Mouse (Mus musculus) megakaryocyte progenitor cell, adult 5-6 weeks (primary cell): ENCODE results near the gene Gmcl1. TPM values are rescaled to one million over a fixed set of nuclear protein-coding genes. Genes with fewer than 3 reads are reported as not detected.
A peak's percentile ranks its signal among the peaks of the same experiment; 100 is the strongest.

Source experiments
- ATAC-seq: replicated peaks from 2 replicates; pipeline ENCODE4 v1.8.0; 2016; ENCODE audit warnings: mild to moderate bottlenecking, moderate TSS enrichment, inconsistent platforms; ENCODE audit not compliant: poor library complexity
- total RNA-seq, 2 experiments: library from RNA; stranded (forward) in 1 of 2; stranded (reverse) in 1 of 2; fragments of 157-497, 149-512 nt in 1 of 2; fragments of 200-1000 nt in 1 of 2; gene quantifications; 2 replicates each; pipeline versions ENCODE4 v1.2.3 to v1.2.4; 2015 to 2017

Gmcl1 gene
- total RNA-seq (2015), result 24.5 and 28.2 TPM in 2 replicates
- 26.1 TPM in 2 replicates for total RNA-seq (2017)

DNA sequence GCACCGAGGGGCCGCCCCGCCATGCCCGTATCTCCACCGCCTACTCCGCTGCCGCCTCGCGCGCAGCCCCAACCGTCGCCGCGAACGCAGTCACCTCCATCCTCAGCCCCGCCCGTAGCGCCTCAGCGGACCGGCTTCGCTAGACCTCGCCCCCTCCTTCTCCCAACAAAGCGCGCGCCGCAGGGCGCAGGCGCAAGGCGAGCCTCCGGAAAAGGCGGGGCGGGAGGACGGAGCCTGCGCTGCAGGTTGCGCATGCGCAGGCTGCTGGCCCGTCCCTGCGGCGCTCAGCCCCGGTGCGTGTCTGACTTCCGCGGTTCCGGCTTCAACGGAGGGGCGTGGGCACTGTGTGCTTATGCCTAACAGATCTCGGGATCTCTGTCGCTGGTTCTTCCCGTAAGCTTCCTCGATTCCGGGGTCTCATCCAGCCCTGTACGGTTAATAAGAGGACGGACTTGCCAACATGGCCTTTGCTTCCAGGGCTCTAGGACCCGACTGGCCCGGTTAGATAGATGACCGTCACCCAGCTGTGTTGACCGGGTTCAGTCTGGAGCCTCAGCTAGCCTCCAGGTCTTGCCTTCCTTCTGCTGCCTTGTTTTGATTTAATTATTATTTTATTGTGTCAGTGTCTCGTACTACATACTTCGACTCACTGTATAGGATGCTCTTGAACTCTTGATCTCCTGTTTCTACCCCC lies at the start of gene Gmcl1:
Gene Gmcl1, minus strand, starts transcription at position 201 of the 694 bp plus-strand sequence.
- peak; percentile 90 for ATAC-seq

- ATAC-seq, result no peak
Observed at GRCm38 (mm10) chr6:86782342-86782741, 49.2 kb upstream of the Gmcl1 start.

GRCm38 (mm10) chr6:86781361-86781957 lies 48.3 kb upstream of the Gmcl1 start:
- no peak for ATAC-seq

DNA sequence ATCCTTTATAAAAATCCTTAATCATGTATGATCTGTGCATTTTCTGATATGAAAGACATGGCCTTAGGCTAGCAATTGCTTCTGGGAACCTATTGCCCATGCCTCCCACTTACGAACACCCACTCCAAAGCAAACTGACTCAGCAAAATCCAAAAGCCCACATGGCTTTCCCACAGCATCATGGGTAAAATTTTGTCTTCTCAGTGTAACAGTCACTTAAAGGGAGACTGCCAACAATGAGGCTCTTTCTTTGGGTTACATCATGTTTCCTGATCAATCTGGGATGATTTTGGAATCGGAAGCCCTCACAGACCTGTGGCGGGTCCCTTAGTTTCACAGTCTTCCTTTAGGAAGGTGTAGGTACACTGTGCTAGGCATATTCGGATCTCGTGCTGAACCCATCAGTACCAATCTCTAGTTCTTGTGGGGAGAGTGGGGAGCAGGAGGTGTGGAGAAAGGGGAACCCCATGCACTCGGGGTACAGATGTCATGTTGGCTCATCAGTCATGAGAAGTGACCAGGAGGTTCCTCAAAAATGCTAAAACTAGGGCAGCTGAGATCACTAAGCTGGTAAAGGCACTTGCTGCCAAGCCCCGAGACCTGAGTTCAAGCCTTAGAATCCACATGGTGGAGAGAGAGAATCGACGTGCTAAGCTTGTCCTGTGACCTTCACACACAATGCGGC lies 45.9 kb upstream of the Gmcl1 start:
- peak; percentile 63 for ATAC-seq

GRCm38 (mm10) chr6:86777181-86777580 lies 44.0 kb upstream of the Gmcl1 start:
- peak; percentile 49; the same call in 1 of the 2 replicates for ATAC-seq

- ATAC-seq, result no peak
Observed at GRCm38 (mm10) chr6:86776706-86777071, 43.5 kb upstream of the Gmcl1 start.

GRCm38 (mm10) chr6:86776001-86776705 lies 43.0 kb upstream of the Gmcl1 start:
- ATAC-seq, result no peak

DNA sequence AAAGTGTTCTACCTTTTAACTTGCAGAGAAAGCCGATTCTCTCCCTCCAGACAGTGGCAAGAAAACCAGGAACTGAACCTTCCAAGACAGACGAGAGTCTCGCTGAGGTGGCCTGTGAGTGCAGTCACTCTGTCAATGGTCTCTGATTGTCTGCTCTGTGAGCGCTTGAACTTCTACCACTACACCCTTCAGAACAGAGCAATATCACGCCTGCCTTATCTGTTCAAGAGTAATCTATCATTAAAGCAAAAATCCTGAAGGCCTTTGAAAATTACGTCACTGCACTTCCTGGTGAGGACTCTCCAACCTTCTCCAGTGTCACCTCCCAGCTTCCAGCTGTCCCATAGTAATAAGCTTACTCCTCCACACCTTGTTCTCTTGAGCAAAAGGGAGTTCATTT lies 41.8 kb upstream of the Gmcl1 start:
- ATAC-seq, result no peak

- ATAC-seq, result peak; percentile 44; the same call in 1 of the 2 replicates
Observed at GRCm38 (mm10) chr6:86773830-86774229, 40.6 kb upstream of the Gmcl1 start.

- peak; percentile 23; the same call in 1 of the 2 replicates for ATAC-seq
Observed at GRCm38 (mm10) chr6:86772631-86773030, 39.4 kb upstream of the Gmcl1 start.

GRCm38 (mm10) chr6:86768938-86769337 lies 35.8 kb upstream of the Gmcl1 start:
- ATAC-seq, result no peak

DNA sequence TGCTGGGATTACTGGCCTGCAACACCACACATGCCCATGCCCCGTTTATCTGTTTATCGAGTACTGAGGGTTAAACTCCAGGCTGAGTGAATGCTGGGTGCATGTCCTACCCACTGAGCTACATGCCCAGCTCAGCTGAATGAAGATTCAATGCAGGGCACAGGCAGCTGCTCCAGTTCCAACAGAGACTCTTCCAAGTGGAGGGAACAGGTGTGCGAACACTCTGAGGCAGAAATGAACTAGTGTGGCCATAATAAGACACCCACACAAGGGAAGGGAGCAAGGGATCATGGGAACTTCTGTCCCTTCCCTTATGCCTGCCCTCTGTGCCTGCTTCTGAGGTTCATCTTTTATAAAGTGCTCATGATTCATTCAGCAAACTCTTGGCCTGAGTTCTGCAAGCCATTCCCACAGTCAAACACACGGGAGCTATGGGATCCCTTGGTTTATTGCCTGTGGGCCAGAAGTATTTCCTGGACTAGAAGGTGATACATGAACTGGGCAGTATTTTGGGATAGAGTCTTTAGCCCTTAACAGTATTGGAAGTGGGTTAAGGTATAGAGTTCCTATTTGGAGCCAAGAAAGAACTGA lies 35.1 kb upstream of the Gmcl1 start:
- no peak for ATAC-seq

GRCm38 (mm10) chr6:86767465-86767864 lies 34.3 kb upstream of the Gmcl1 start:
- ATAC-seq, result no peak

DNA sequence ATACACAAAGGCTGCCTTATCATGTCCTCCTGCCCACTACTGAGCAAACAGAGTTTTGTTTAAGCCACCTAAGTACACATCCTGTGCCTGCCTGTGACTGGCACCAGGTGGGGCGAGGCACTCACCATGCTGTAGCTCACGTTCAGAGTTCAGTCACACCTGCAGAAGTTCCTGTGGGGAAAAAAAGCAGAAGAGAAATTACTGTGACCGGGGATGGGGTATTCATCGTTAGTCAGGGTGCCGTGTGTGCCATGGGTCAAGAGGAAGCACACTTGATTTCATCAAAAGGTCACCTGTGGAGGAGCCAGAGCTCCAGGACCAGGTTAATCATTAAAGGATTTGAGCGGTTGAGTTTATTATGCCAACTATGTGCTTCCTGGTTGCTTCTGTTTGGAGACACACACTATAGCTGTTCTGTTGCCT lies 32.5 kb upstream of the Gmcl1 start:
- no peak for ATAC-seq

DNA sequence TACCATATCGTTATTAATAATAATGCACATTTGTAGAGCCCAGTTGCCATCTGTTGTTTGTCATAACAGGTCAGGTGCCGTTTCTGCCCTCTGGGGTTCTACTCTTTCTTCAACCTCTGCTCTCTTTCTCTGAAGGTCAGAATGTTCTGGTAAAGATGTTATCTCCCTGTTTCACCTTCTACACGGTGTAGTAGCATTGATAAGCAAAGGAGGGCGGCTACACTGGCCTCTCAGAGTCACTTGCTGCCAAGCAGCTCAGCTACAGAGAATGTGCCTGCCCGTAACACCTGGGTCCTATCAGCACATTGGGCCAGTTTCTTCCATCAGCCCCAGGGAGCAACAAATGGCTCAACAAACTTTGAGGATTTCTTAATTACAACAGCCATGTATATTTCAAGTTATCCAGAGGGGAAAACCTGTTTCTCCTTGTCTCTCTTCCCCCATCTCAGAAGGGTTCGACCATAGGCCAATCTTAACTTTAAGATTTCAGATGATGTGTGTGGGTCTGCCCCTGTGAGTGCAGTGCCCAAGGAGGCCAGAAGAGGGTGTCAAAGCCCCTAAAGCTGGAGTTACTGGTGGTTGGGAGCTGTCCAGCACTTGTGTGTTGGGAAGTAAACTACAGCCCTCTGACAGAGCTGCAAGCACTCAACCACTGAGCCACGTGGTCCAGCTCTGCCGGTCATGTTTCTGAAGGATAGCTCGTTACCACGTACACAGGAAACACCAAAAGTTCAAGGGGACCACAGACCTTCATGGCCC lies 21.1 kb upstream of the Gmcl1 start:
- ATAC-seq, result peak; percentile 42; the same call in 1 of the 2 replicates

- ATAC-seq, result no peak
Observed at GRCm38 (mm10) chr6:86752843-86753485, 19.8 kb upstream of the Gmcl1 start.

- ATAC-seq, result no peak
Observed at GRCm38 (mm10) chr6:86750961-86751360, 17.8 kb upstream of the Gmcl1 start.

DNA sequence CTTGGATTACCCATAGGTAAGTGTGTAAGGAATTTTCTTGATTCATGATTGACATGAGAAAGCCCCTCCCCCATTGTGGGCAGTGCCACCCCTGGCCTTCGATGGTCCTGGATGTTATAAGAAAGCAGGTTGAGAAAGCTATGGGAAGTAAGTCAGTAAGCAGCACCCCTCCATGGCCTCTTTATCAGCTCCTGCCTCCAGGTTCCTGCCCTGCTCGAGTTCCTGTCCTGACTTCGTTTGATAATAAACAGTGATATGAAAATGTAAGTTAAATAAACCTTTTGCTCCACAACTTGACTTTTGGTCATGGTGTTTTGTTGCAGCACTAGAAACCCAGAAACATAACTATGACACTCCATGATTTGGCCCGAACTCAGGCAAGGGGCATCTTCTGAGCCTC lies 16.6 kb upstream of the Gmcl1 start:
- ATAC-seq, result no peak

- peak; percentile 65 for ATAC-seq
Observed at GRCm38 (mm10) chr6:86747171-86747570, 14.0 kb upstream of the Gmcl1 start.

DNA sequence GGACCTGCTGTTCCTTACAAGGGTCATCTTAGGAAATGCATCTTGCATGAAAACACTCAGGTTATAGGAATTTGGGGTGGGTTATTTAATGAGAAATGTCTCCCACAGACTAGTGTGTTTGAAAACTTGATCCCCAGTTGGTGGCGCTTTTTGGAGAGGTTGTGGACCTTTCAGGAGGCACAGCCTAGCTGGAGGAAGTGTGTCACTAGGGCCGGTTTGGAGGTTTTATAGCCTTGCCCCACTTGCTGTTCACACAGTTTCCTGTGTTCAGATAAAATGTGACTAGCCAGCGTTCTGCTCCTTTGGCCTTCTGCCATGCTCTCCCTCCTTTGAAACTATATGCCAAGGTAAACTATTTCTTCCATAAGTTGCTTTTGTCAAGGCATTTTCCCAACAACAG lies 7.5 kb upstream of the Gmcl1 start:
- no peak for ATAC-seq
